Mouse (Mus musculus) heart, adult 2 months (tissue): ENCODE data around the gene Fam71f1. TPM values are rescaled to one million over a fixed set of nuclear protein-coding genes. Genes with fewer than 3 reads are reported as not detected.

ENCODE experiments used
- DNase-seq, 2 experiments: peaks; one replicate each; pipeline ENCODE4 v3.0.0; 2021
- H3K27ac ChIP-seq: fragments of 200-600 bp; 2 replicates; pipeline ENCODE4 v1.8.1; 2022
- H3K27me3 ChIP-seq: fragments of 200-500 bp; 2 replicates; pipeline ENCODE4 v1.6.1; 2012; ENCODE audit warnings: mild to moderate bottlenecking, low read length, inconsistent platforms, mixed read lengths; ENCODE audit not compliant: control insufficient read depth, insufficient read depth
- H3K36me3 ChIP-seq: fragments of 200-500 bp; 2 replicates; pipeline ENCODE4 v1.6.1; 2012; ENCODE audit warnings: low read length, inconsistent platforms; ENCODE audit not compliant: control insufficient read depth, insufficient read depth
- H3K4me1 ChIP-seq: fragments of 200-500 bp; 2 replicates; pipeline ENCODE4 v1.6.1; 2011; ENCODE audit warnings: low read length; ENCODE audit not compliant: control insufficient read depth, insufficient read depth
- H3K4me3 ChIP-seq: fragments of 200-600 bp; 2 replicates; pipeline ENCODE4 v1.8.1; 2022
- H3K79me2 ChIP-seq: fragments of 200-500 bp; replicated peaks from 2 replicates; pipeline ENCODE4 v1.6.1; 2012; ENCODE audit warnings: mild to moderate bottlenecking, inconsistent platforms, low read length, moderate library complexity, mixed read lengths; ENCODE audit not compliant: control insufficient read depth, insufficient read depth
- H3K9ac ChIP-seq: fragments of 200-500 bp; 2 replicates; pipeline ENCODE4 v1.6.1; 2012; ENCODE audit warnings: low read depth, mild to moderate bottlenecking, control low read depth, inconsistent platforms, low read length, mixed read lengths
- CTCF ChIP-seq: fragments of 200-600 bp; IDR thresholded peaks from 2 replicates; pipeline ENCODE4 v1.8.1; 2022; ENCODE audit warnings: antibody characterized with exemption, mild to moderate bottlenecking, moderate library complexity
- EP300 ChIP-seq: fragments of 200-500 bp; IDR thresholded peaks from 2 replicates; pipeline ENCODE4 v1.6.1; 2011; ENCODE audit warnings: low read depth, low read length, control low read depth; ENCODE audit not compliant: insufficient read depth
- POLR2A ChIP-seq: fragments of 200-500 bp; IDR thresholded peaks from 2 replicates; pipeline ENCODE4 v1.6.1; 2011; ENCODE audit warnings: mild to moderate bottlenecking, low read depth, low read length, control low read depth; ENCODE audit not compliant: insufficient read depth
- WGBS: fragments of 180-500 bp; shearing (Covaris S2); methylation state at CpG from one replicate; pipeline ENCODE4 v1.1.7; 2018; 5-methylcytosine and 5-hydroxymethylcytosine counted together
- intact Hi-C: fragments of 180-260 bp; cut with DNase I; formaldehyde crosslinking; loops from one replicate; pipeline ENCODE4 v1.15.1; 2025
- polyA plus RNA-seq: library from polyadenylated mRNA; depleted of rRNA; stranded (reverse); fragments of >200 nt; gene quantifications from 2 replicates; pipeline ENCODE4 v1.2.3, GENCODE M21; 2012
- total RNA-seq, 2 experiments: library from RNA; stranded (reverse); gene quantifications; 2 replicates each; pipeline ENCODE4 v1.2.3; 2021

Fam71f1 gene
- total and polyA plus RNA-seq, 3 experiments = 0.12 TPM; not detected in 2

- TF ChIP-seq EP300 (no peak), CTCF (no peak), POLR2A (no peak)
- H3K27me3 ChIP-seq = no peaks in the 10 kb centered on the region
- peak overlapping the region; percentile 10; the same call in 1 of the 2 replicates for H3K27ac ChIP-seq
- H3K36me3 ChIP-seq = peaks cover 38% of the 10 kb centered on the region
- 16% methylated on average over 5 of the region's 5 CpGs for WGBS
- no peak for DNase-seq
- H3K4me1 ChIP-seq = peaks cover 18% of the 10 kb centered on the region
- H3K9ac ChIP-seq = peak overlapping the region; percentile 30
- H3K79me2 ChIP-seq = peaks cover 2% of the 10 kb centered on the region; the same call in 1 of the 2 replicates
- no peak overlapping the region for H3K4me3 ChIP-seq
- intact Hi-C loops = no loop called here
These were observed 33.9 kb downstream of the Fam71f1 start for GRCm38 (mm10) chr6:29352816-29353215.

GRCm38 (mm10) chr6:29359386-29359785 lies 40.4 kb downstream of the Fam71f1 start:
- Histone ChIP-seq H3K36me3 (peaks cover 54% of the 10 kb centered on the region), H3K4me3 (no peak overlapping the region), H3K79me2 (peaks cover 2% of the 10 kb centered on the region; the same call in 1 of the 2 replicates), H3K27ac (peak overlapping the region; percentile 74), H3K27me3 (no peaks in the 10 kb centered on the region), H3K9ac (peak overlapping the region; percentile 48), H3K4me1 (peaks cover 11% of the 10 kb centered on the region)
- WGBS = 55% methylated on average over 3 of the region's 3 CpGs
- peak; percentile 31 to 36 for DNase-seq
- TF ChIP-seq EP300 (no peak), CTCF (no peak), POLR2A (no peak)
- intact Hi-C loops = no loop called here

GRCm38 (mm10) chr6:29360211-29360610 lies 41.3 kb downstream of the Fam71f1 start:
- H3K27me3 ChIP-seq = no peaks in the 10 kb centered on the region
- H3K9ac ChIP-seq = no peak overlapping the region
- TF ChIP-seq EP300 (no peak), CTCF (no peak)
- peak overlapping the region; percentile 74 for H3K27ac ChIP-seq
- H3K79me2 ChIP-seq = peaks cover 2% of the 10 kb centered on the region; the same call in 1 of the 2 replicates
- intact Hi-C loops = loop anchor here (5.0 to 10.0 kb wide), 2 partner anchors 72 to 295 kb away; partner anchors contain the start of gene Flnc
- 10% methylated on average over 6 of the region's 6 CpGs for WGBS
- no peak for DNase-seq
- H3K36me3 ChIP-seq = peaks cover 52% of the 10 kb centered on the region
- peaks cover 9% of the 10 kb centered on the region for H3K4me1 ChIP-seq
- H3K4me3 ChIP-seq = no peak overlapping the region

- H3K27me3 ChIP-seq = no peaks in the 10 kb centered on the region
- H3K4me1 ChIP-seq = peaks cover 6% of the 10 kb centered on the region
- H3K36me3 ChIP-seq = peaks cover 45% of the 10 kb centered on the region
- no peak overlapping the region for H3K9ac ChIP-seq
- peak overlapping the region; percentile 10; the same call in 1 of the 2 replicates for H3K27ac ChIP-seq
- 37% methylated on average over 7 of the region's 7 CpGs for WGBS
- no peaks in the 10 kb centered on the region; the same call in 1 of the 2 replicates for H3K79me2 ChIP-seq
- H3K4me3 ChIP-seq = no peak overlapping the region
- TF ChIP-seq POLR2A (no peak), CTCF (peak; percentile 72), EP300 (no peak)
- DNase-seq = no peak
- intact Hi-C loops = loop anchor here (5.0 to 10.0 kb wide), 2 partner anchors 70 to 292 kb away; partner anchors contain the start of gene Flnc
These were observed 43.5 kb downstream of the Fam71f1 start for GRCm38 (mm10) chr6:29362246-29363128.

- no peak overlapping the region for H3K4me3 ChIP-seq
- H3K4me1 ChIP-seq = peaks cover 6% of the 10 kb centered on the region
- WGBS = 70% methylated on average over 3 of the region's 3 CpGs
- DNase-seq = no peak
- peak overlapping the region; percentile 10; the same call in 1 of the 2 replicates for H3K27ac ChIP-seq
- no peaks in the 10 kb centered on the region for H3K27me3 ChIP-seq
- TF ChIP-seq CTCF = no peak
- no peak for TF ChIP-seq EP300
- no peak for TF ChIP-seq POLR2A
- intact Hi-C loops = loop anchor here (5.0 to 10.0 kb wide), 2 partner anchors 69 to 292 kb away; partner anchors contain the start of gene Flnc
- H3K36me3 ChIP-seq = peaks cover 40% of the 10 kb centered on the region
- no peaks in the 10 kb centered on the region; the same call in 1 of the 2 replicates for H3K79me2 ChIP-seq
- H3K9ac ChIP-seq = no peak overlapping the region
These were observed 44.2 kb downstream of the Fam71f1 start for GRCm38 (mm10) chr6:29363129-29363515.
